Comparison of ENCODE assay signal across 8 mouse cellular contexts in genomic region chr2:151930389-151931074, GRCm38 (mm10). TPM values are rescaled to one million over a fixed set of nuclear protein-coding genes. Genes with fewer than 3 reads are reported as not detected.
A peak's percentile ranks its signal among the peaks of the same experiment; 100 is the strongest.
DNase-seq lines count a peak whose midpoint lies in the region; ATAC-seq and TF ChIP-seq lines count a peak whose summit lies in the region.

No protein-coding gene starts in this region.

- H3K4me2 ChIP-seq in heart, embryonic 12.5 days = no peak overlapping the region
- H3K4me2 ChIP-seq in intestine, embryonic 14.5 days (ENCODE audit: low read length) = no peak overlapping the region
- no peak overlapping the region for H3K4me2 ChIP-seq in midbrain, embryonic 11.5 days

- no peak overlapping the region for H3K9ac ChIP-seq in heart, embryonic 12.5 days
- H3K9ac ChIP-seq in intestine, embryonic 14.5 days (ENCODE audit: low read length) = no peak overlapping the region
- H3K9ac ChIP-seq in midbrain, embryonic 11.5 days (ENCODE audit: low read length) = no peak overlapping the region

- peak; percentile 98 for DNase-seq in heart, adult 11 months
- DNase-seq in cerebellum, adult 9-10 months = peak; percentile 85
- peak; percentile 15 to 91 for DNase-seq in frontal cortex, adult 2 months (ENCODE audit: extremely low spot score in 1 of 2, low spot score in 1 of 2)
- peak; percentile 93 for DNase-seq in intestine, embryonic 14.5 days (ENCODE audit: low spot score)
- peak; percentile 69 to 82 for DNase-seq in left cerebral cortex, adult 2 months (ENCODE audit: extremely low spot score in 1 of 2, low spot score in 2 of 2)
- DNase-seq in midbrain, embryonic 11.5 days (ENCODE audit: low spot score, missing footprints) = peak; percentile 100
- peak; percentile 58 for DNase-seq in skeletal muscle tissue, adult 2 months (ENCODE audit: low read depth, low spot score)

- H3K36me3 ChIP-seq in heart, embryonic 12.5 days = no peaks in the 10 kb centered on the region
- no peaks in the 10 kb centered on the region for H3K36me3 ChIP-seq in intestine, embryonic 14.5 days (ENCODE audit: control insufficient read depth, insufficient read depth, low read length)
- no peaks in the 10 kb centered on the region for H3K36me3 ChIP-seq in midbrain, embryonic 11.5 days (ENCODE audit: control insufficient read depth, insufficient read depth, low read length)

- WGBS in heart, embryonic 12.5 days = 32% methylated on average over 7 of the region's 7 CpGs
- 30% methylated on average over 7 of the region's 7 CpGs for WGBS in intestine, embryonic 14.5 days
- 37% methylated on average over 7 of the region's 7 CpGs for WGBS in midbrain, embryonic 11.5 days

- ATAC-seq in heart, embryonic 12.5 days (ENCODE audit: insufficient number of reproducible peaks, low FRiP score) = no peak
- ATAC-seq in intestine, embryonic 14.5 days (replicated peaks; ENCODE audit: low FRiP score, low TSS enrichment, low read depth) = no peak
- peak; percentile 69; the same call in 1 of the 2 replicates for ATAC-seq in midbrain, embryonic 11.5 days (ENCODE audit: low FRiP score)

- H3K27ac ChIP-seq in heart, embryonic 12.5 days (ENCODE audit: poor library complexity, severe bottlenecking) = no peak overlapping the region
- H3K27ac ChIP-seq in intestine, embryonic 14.5 days (ENCODE audit: low read depth) = no peak overlapping the region
- no peak overlapping the region for H3K27ac ChIP-seq in left cerebral cortex, adult 2 months
- H3K27ac ChIP-seq in midbrain, embryonic 11.5 days (ENCODE audit: low read depth, low read length) = no peak overlapping the region

- H3K4me1 ChIP-seq in heart, embryonic 12.5 days (replicated peaks) = no peaks in the 10 kb centered on the region
- no peaks in the 10 kb centered on the region for H3K4me1 ChIP-seq in intestine, embryonic 14.5 days (replicated peaks; ENCODE audit: control insufficient read depth, insufficient read depth, low read length)
- no peaks in the 10 kb centered on the region for H3K4me1 ChIP-seq in midbrain, embryonic 11.5 days (ENCODE audit: control insufficient read depth, insufficient read depth, low read length)

- no peak overlapping the region for H3K4me3 ChIP-seq in heart, embryonic 12.5 days
- H3K4me3 ChIP-seq in intestine, embryonic 14.5 days (ENCODE audit: low read depth, low read length) = no peak overlapping the region
- no peak overlapping the region for H3K4me3 ChIP-seq in left cerebral cortex, adult 2 months
- H3K4me3 ChIP-seq in midbrain, embryonic 11.5 days (ENCODE audit: low read depth, low read length) = no peak overlapping the region

- no peaks in the 10 kb centered on the region for H3K9me3 ChIP-seq in heart, embryonic 12.5 days (replicated peaks)
- H3K9me3 ChIP-seq in intestine, embryonic 14.5 days (ENCODE audit: control insufficient read depth, low read length) = no peaks in the 10 kb centered on the region
- H3K9me3 ChIP-seq in midbrain, embryonic 11.5 days (ENCODE audit: control insufficient read depth, low read length) = no peaks in the 10 kb centered on the region

- H3K27me3 ChIP-seq in heart, embryonic 12.5 days (replicated peaks) = no peaks in the 10 kb centered on the region
- no peaks in the 10 kb centered on the region for H3K27me3 ChIP-seq in intestine, embryonic 14.5 days (replicated peaks; ENCODE audit: control insufficient read depth, insufficient read depth, low read length)
- no peaks in the 10 kb centered on the region for H3K27me3 ChIP-seq in midbrain, embryonic 11.5 days (ENCODE audit: control insufficient read depth, insufficient read depth, low read length)

- peak; percentile 90 for TF ChIP-seq CTCF in left cerebral cortex, adult 2 months (IDR thresholded peaks at IDR 0.05)

- intact Hi-C loops in left cerebral cortex, adult 2 months (cut with DNase I) = loop anchor here (2.0 kb wide), 1 partner anchor 66 kb away; the partner anchor contains the start of gene Slc52a3

RNA-seq across cellular contexts. Expression of gene Angpt4, which starts 19.5 kb away (rescaled TPM):
- polyA plus RNA-seq in heart, embryonic 12.5 days (2016; fragmentation: Nextera tagmentation; extraction: Ambion mirVana) = 0.13 and 0.20 TPM in 2 replicates
- polyA plus RNA-seq in frontal cortex, adult 2 months (2012; rRNA removed) = 0.26 and 0.32 TPM in 2 replicates
- polyA plus RNA-seq in intestine, embryonic 14.5 days (2014; fragmentation: Nextera tagmentation; extraction: Ambion mirVana) = 1.2 and 1.3 TPM in 2 replicates
- not detected for total RNA-seq in left cerebral cortex, adult 2 months (2021)
- 0.12 and 0.37 TPM in 2 replicates for polyA plus RNA-seq in midbrain, embryonic 11.5 days (2014; fragmentation: Nextera tagmentation; extraction: Ambion mirVana)

RNA-seq across cellular contexts. Expression of gene Fam110a, which starts 49.5 kb away (rescaled TPM):
- polyA plus RNA-seq in heart, embryonic 12.5 days (2016; fragmentation: Nextera tagmentation; extraction: Ambion mirVana) = 10.3 and 10.9 TPM in 2 replicates
- 6.3 and 6.7 TPM in 2 replicates for polyA plus RNA-seq in frontal cortex, adult 2 months (2012; rRNA removed)
- polyA plus RNA-seq in intestine, embryonic 14.5 days (2014; fragmentation: Nextera tagmentation; extraction: Ambion mirVana) = 22.8 and 24.8 TPM in 2 replicates
- 1 to 10 TPM; 6.6 to 6.7 TPM for total RNA-seq in left cerebral cortex, adult 2 months (2021)
- 85.9 and 96.4 TPM in 2 replicates for polyA plus RNA-seq in midbrain, embryonic 11.5 days (2014; fragmentation: Nextera tagmentation; extraction: Ambion mirVana)
